Mouse (Mus musculus) cortical plate, adult 2 months (tissue): Measurements from ENCODE around the gene Fndc5.

ENCODE experiments used
- CTCF ChIP-seq: fragments of 200-500 bp; IDR thresholded peaks from 2 replicates; pipeline ENCODE4 v1.5.1; 2011; ENCODE audit warnings: mild to moderate bottlenecking, control low read depth, low read length; ENCODE audit not compliant: insufficient read depth; ENCODE audit errors: extremely low read depth
- POLR2A ChIP-seq: fragments of 200-500 bp; IDR thresholded peaks from 2 replicates; pipeline ENCODE4 v1.6.1; 2011; ENCODE audit warnings: mild to moderate bottlenecking, low read length, control low read depth; ENCODE audit not compliant: insufficient read depth; ENCODE audit errors: extremely low read depth

DNA sequence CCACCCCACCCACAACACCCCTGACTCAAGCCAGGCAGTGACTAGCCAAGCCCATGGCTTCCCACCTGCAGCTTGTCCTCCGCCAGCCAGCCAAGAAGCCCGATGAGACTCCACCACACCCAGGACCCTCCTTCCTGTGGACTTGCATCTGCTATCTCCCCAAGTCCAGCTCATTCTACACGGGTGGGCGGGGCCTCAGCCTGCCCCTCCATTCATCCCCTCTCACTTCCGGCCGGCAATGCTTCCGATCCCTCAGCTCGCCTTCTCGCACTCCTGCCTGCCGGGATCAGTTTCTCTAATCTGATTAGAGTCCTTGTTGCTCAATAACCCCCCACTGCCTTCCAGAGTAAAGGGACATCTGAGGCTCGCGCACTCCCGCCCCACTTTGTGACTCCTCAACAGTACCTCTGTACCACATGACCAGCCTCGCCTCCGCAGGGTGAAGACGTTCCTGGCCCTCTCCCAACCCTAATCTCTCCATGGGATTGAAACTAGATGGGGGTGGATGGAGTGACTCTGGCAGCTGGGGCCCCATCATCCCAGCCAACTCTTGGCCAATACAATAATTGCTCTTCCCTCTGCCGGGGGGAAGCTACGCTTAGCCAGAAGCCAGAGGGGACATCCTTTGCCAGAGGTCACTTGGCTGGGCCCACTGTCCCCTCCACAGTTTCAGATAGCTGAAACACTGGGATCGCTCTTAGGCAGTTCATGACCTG is 10.9 kb upstream of the Fndc5 start:
- TF ChIP-seq CTCF (no peak), POLR2A (no peak)
